Mouse (Mus musculus): ENCODE measurements around the gene Erc1. TPM values are rescaled to one million over a fixed set of nuclear protein-coding genes. Genes with fewer than 3 reads are reported as not detected.

The Erc1 gene
- polyA plus RNA-seq, 1 experiment from 2014 or later = 41.4 TPM

DNA sequence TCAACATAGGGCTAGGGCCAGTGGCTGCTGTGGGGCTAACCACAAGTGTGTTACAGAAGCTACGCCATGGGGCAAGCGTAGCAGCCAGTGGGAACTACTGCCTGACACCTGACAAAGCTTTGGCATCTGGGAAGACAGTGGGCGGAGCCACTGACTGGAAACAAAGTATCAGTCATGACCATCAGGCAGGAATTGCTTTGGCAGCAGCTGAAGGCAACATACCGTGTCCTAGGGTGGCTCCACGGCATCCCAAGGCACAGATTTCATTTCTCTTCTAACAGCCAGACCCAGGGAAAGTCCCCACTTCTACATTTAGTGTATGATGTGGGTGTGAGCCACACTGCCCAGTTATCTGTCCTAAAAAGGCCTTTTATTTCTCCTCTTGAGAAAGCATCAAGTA, 321.5 kb downstream of the Erc1 start:
- no peaks in the 10 kb centered on the region for H3K36me3 ChIP-seq
- H3K4me3 ChIP-seq = no peak overlapping the region
- 73% methylated on average over 5 of the region's 5 CpGs for WGBS
- H3K27ac ChIP-seq = no peak overlapping the region
- no peak overlapping the region for H3K4me2 ChIP-seq (replicated peaks)
- H3K9me3 ChIP-seq (replicated peaks) = no peaks in the 10 kb centered on the region
- H3K9ac ChIP-seq = no peak overlapping the region
- peaks cover 13% of the 10 kb centered on the region for H3K4me1 ChIP-seq
- no peak for ATAC-seq (ENCODE audit: low FRiP score)
- H3K27me3 ChIP-seq = no peaks in the 10 kb centered on the region

DNA sequence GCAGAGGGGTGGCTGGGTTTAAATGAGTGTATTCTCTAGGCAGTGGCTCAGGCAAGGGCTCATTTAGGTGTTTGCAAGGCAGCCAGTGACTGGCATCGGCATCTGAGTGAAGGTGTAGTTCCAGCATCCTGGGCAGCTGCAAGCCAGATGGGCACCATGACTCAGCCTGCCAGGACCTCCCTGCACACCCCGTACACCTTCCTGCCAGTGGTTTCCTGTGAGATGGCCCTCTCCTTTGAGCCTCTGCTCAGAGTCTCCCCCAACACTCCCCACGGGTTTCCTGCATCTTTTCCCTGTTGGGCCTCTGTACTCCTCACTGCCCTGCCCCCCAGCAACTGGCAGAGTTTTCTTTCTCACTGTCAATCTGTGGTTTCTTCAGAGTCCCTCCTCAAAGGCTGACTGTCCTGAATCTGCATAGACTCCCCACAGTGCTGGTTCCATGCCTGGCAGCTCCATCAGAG, 326.0 kb downstream of the Erc1 start:
- WGBS = 36% methylated on average over 3 of the region's 3 CpGs
- Histone ChIP-seq H3K4me3 (no peak overlapping the region), H3K9ac (no peak overlapping the region), H3K27me3 (no peaks in the 10 kb centered on the region), H3K36me3 (no peaks in the 10 kb centered on the region), H3K4me2 (replicated peaks) (no peak overlapping the region), H3K27ac (no peak overlapping the region), H3K4me1 (peaks cover 13% of the 10 kb centered on the region), H3K9me3 (replicated peaks) (no peaks in the 10 kb centered on the region)
- ATAC-seq (ENCODE audit: low FRiP score) = no peak

DNA sequence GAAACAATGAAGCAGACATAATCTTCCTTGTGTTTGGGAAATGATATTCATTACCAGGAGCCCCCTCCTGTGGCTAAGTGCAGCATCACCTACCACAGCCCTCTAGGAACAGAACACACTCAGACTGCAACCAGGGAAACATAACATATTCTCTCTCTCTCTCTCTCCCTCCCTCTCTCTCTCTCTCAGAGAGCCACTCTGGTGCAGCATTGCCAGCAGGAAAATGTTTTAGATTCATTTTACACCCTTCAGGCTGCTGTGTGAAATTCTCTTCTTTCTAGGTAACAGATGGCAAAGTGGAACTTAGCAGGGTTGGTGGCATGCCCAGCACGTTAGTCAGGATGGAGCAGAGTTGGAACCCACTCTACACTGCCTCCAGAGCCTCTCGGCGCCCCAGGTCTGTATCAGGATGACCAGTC, 326.5 kb downstream of the Erc1 start:
- Histone ChIP-seq H3K9ac (no peak overlapping the region), H3K27ac (no peak overlapping the region), H3K9me3 (replicated peaks) (no peaks in the 10 kb centered on the region), H3K4me2 (replicated peaks) (no peak overlapping the region), H3K27me3 (no peaks in the 10 kb centered on the region), H3K36me3 (no peaks in the 10 kb centered on the region), H3K4me3 (no peak overlapping the region), H3K4me1 (peaks cover 13% of the 10 kb centered on the region)
- no peak for ATAC-seq (ENCODE audit: low FRiP score)
- WGBS = 79% methylated on average over 3 of the region's 3 CpGs

Other genes starting within 250 kb of the Erc1 start
- gene Rad52, start 54.5 kb upstream of the Erc1 start, polyA plus RNA-seq (2016; fragmentation: Nextera tagmentation; extraction: Ambion mirVana) = 22.1 and 23.5 TPM in 2 replicates
- 68.1 and 70.9 TPM in 2 replicates for gene Wnk1, start 190.5 kb upstream of the Erc1 start, polyA plus RNA-seq (2016; fragmentation: Nextera tagmentation; extraction: Ambion mirVana)
- 0.39 TPM in 1 of 2 replicates, not detected in the other for gene Ninj2, start 245.2 kb upstream of the Erc1 start, polyA plus RNA-seq (2016; fragmentation: Nextera tagmentation; extraction: Ambion mirVana)

Data from hindbrain, embryonic 12.5 days (tissue).